Mouse (Mus musculus) liver, embryonic 14.5 days (tissue): ENCODE data around the gene Fyn.

ENCODE experiments used
- CTCF ChIP-seq: IDR thresholded peaks from 2 replicates; pipeline ENCODE4 v1.5.1; 2016; ENCODE audit warnings: antibody characterized with exemption, low read depth, control low read depth
- EP300 ChIP-seq: IDR thresholded peaks from 2 replicates; pipeline ENCODE4 v1.6.1; 2016; ENCODE audit warnings: antibody characterized with exemption, low read depth

- TF ChIP-seq EP300 (no peak), CTCF (no peak)
Measured at GRCm38 (mm10) chr10:39468576-39468975, 99.9 kb downstream of the Fyn start.
